Mouse (Mus musculus) liver, postnatal 0 days (tissue): ENCODE data around the gene Cep170.

Experiments
- CTCF ChIP-seq: sonication (generic); IDR thresholded peaks from 2 replicates; pipeline ENCODE4 v1.5.1; 2016; ENCODE audit warnings: antibody characterized with exemption, low read depth
- EP300 ChIP-seq: IDR thresholded peaks from 2 replicates; pipeline ENCODE4 v1.6.1; 2016; ENCODE audit warnings: antibody characterized with exemption, low read depth, mild to moderate bottlenecking

DNA sequence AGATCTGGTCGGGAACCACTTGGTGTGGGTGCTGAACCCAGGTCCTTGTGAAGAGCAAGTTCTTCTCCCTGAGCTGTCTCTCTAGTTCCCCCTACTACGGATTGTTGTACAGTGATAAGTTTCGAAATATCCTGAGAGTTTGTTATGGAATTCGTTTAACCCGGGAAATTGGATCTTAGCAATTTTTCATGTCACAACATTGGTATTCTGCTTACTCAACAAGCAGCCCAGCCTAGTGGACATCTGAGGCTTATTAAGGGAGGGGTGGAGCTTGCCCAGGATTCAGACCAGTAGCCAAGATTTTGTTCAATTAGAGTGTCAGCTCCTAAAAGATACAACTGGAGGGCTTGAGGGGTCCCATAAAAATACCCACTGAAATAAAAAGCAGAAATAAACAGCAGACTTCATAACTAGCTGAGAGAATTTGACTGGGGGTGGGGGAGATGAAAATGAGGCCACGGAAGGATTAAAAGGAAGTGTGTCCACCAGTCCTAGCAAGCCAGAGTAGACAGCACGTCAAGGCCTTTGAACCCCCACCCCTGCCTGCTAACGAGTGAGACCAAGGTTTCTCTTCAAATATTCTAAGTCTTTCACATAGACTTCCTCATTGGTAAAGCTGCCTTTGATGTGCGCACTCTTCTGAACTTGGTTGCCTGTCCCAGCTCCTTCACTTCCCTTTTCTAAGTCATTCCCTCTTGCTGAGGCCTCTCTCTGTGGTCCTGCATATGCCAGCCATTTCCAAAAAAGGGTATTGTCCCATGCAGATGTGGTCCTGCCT lies 39.1 kb upstream of the Cep170 start:
- TF ChIP-seq CTCF (no peak), EP300 (no peak)
